Mouse (Mus musculus) left cerebral cortex, adult 8-10 months (tissue): Measurements from ENCODE around the gene Lrrc25. TPM values are rescaled to one million over a fixed set of nuclear protein-coding genes. Genes with fewer than 3 reads are reported as not detected.

ENCODE experiments used
- total RNA-seq, 4 experiments: library from RNA; stranded (reverse); gene quantifications; 2 replicates each; pipeline ENCODE4 v1.2.4; 2022

The Lrrc25 gene
- total RNA-seq, 4 experiments from 2014 or later: 0.55 to 1.3 (median 0.87) TPM

Other genes starting within 250 kb of the Lrrc25 start
- gene Comp, start 242.6 kb upstream of the Lrrc25 start, total RNA-seq: 1 to 10 TPM in 1 of 4 experiments, under 1 TPM in 3; 0.20 to 1.0 (median 0.64) TPM
- 100 to 1,000 TPM; 134 to 175 (median 147) TPM for gene Crtc1, start 176.6 kb upstream of the Lrrc25 start, total RNA-seq
- 10 to 100 TPM; 39.1 to 42.8 (median 40.4) TPM for gene Klhl26, start 139.2 kb upstream of the Lrrc25 start, total RNA-seq
- 100 to 1,000 TPM; 271 to 280 (median 273) TPM for gene Tmem59l, start 128.8 kb upstream of the Lrrc25 start, total RNA-seq
- 1 to 10 TPM in 2 of 4 experiments, under 1 TPM in 2; 0.94 to 1.6 (median 1.2) TPM for gene Crlf1, start 123.0 kb upstream of the Lrrc25 start, total RNA-seq
- 100 to 1,000 TPM; 103 to 117 (median 109) TPM for gene Rex1bd, start 109.4 kb upstream of the Lrrc25 start, total RNA-seq
- 1,000 to 10,000 TPM in 1 of 4 experiments, 100 to 1,000 TPM in 3; 847 to 1,003 (median 930) TPM for gene Uba52, start 105.4 kb upstream of the Lrrc25 start, total RNA-seq
- gene Fkbp8, start 88.4 kb upstream of the Lrrc25 start, total RNA-seq: 100 to 1,000 TPM; 419 to 440 (median 422) TPM
- 10 to 100 TPM; 43.0 to 52.5 (median 47.1) TPM for gene Kxd1, start 88.2 kb upstream of the Lrrc25 start, total RNA-seq
- gene Ell, start 76.7 kb upstream of the Lrrc25 start, total RNA-seq: 10 to 100 TPM; 17.6 to 25.3 (median 19.2) TPM
- 10 to 100 TPM; 54.5 to 60.3 (median 56.5) TPM for gene Isyna1, start 21.8 kb upstream of the Lrrc25 start, total RNA-seq
- gene Ssbp4, start 7.3 kb upstream of the Lrrc25 start, total RNA-seq: 100 to 1,000 TPM; 211 to 248 (median 234) TPM
- gene Gdf15, start 16.3 kb downstream of the Lrrc25 start, total RNA-seq: not detected
- 10 to 100 TPM; 11.2 to 17.0 (median 13.4) TPM for gene Pgpep1, start 44.2 kb downstream of the Lrrc25 start, total RNA-seq
- 10 to 100 TPM; 61.5 to 65.0 (median 63.0) TPM for gene Lsm4, start 57.1 kb downstream of the Lrrc25 start, total RNA-seq
- gene Jund, start 82.8 kb downstream of the Lrrc25 start, total RNA-seq: 100 to 1,000 TPM; 206 to 222 (median 214) TPM
- under 1 TPM in 1 of 4 experiments, not detected in 3; 0.07 TPM for gene Iqcn, start 87.3 kb downstream of the Lrrc25 start, total RNA-seq
- not detected for gene Gm3336, start 102.4 kb downstream of the Lrrc25 start, total RNA-seq
- 1 to 10 TPM; 1.7 to 2.8 (median 2.2) TPM for gene Pde4c, start 107.6 kb downstream of the Lrrc25 start, total RNA-seq
- gene Rab3a, start 138.5 kb downstream of the Lrrc25 start, total RNA-seq: 100 to 1,000 TPM; 805 to 866 (median 821) TPM
- 10 to 100 TPM; 31.0 to 39.0 (median 32.8) TPM for gene Mpv17l2, start 144.8 kb downstream of the Lrrc25 start, total RNA-seq
- 100 to 1,000 TPM; 143 to 151 (median 149) TPM for gene Pik3r2, start 160.6 kb downstream of the Lrrc25 start, total RNA-seq
- gene Mast3, start 188.9 kb downstream of the Lrrc25 start, total RNA-seq: 100 to 1,000 TPM; 276 to 316 (median 288) TPM
- 1 to 10 TPM in 2 of 4 experiments, under 1 TPM in 2; 0.84 to 1.3 (median 1.0) TPM for gene Il12rb1, start 192.3 kb downstream of the Lrrc25 start, total RNA-seq
- gene Arrdc2, start 223.6 kb downstream of the Lrrc25 start, total RNA-seq: 10 to 100 TPM; 10.9 to 22.7 (median 17.6) TPM
- gene Kcnn1, start 247.1 kb downstream of the Lrrc25 start, total RNA-seq: 10 to 100 TPM; 15.7 to 28.6 (median 17.7) TPM